Mouse (Mus musculus): ENCODE data around the gene Bex6.
A peak's percentile ranks its signal among the peaks of the same experiment; 100 is the strongest.
"Not testable (repeated sequence)": the region's sequence is repeated elsewhere in the genome, so short reads cannot be mapped to it uniquely, and the experiment has no call there.

Gene Bex6

DNA sequence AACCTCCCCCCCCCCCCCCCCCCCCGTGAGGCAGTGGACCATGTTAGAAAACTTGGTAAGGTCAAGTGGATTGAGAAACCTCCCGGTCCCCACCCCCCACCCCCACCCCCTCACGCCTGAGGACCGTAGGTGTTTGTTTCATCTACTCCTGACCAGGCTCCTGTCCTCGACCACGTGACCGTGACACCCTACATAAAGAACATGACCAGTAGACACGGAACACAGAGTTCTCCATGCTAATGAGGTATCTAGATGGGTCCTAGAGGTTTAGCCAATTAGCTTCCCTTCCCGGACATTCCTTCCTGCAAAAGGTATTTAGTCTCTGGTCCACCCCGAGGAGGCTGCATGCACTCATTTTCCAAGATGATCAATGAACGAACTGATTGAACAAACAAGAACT, 6.2 kb upstream of the Bex6 start:
- no peak for DNase-seq (ENCODE audit: low read depth in 1 of 2, low spot score in 2 of 2)

DNA sequence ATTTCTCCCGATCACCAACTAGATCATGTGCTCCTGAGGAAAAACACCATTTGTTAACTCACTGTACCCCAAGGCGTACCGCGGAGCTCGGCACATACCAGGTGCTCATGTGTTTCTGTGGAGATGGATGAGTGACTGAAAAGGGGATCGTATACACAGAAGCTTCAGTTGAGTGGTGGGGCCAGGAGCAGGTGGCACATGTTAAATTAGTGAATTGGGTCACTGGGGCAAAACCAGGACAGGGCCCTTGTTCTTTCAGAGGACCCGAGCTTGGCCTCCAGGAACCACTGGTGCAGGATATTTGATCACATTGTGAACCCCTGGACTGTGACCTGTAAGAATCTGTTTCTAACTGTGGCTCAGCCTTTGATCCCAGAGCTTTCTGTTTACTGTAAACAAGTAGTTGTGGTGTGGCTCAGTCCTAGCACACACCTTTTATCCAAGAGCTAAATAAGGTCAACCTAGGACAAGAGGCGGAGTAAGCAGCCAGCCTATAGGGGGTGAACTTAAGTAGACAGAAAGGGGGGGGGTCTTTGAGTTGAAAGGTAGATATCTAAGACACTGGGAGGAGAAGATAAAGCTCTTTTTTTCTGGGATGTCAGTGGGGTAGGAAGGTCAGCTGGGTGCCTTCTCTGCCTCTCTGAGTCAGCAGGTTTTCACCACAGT, 5.2 kb upstream of the Bex6 start:
- no peak for DNase-seq (ENCODE audit: low read depth in 1 of 2, low spot score in 2 of 2)

DNA sequence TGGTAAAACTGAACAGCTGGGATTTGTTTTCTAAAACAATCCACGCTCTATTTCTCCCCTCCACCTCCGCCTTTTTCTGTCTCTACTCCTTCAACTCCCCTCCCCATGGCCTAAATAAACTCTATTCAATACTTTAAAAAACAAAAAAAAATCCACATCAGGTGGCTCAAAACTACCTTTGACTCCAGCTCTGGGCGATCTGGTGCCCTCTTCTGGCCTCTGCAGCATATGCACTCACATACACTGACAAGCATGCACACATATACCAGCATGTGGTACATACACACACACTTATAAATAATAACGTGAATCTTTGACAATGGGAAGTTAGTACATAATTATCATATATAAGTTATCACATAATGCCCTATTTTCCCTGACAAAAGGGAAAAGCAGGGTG, 4.6 kb upstream of the Bex6 start:
- DNase-seq (ENCODE audit: low read depth in 1 of 2, low spot score in 2 of 2) = no peak

DNA sequence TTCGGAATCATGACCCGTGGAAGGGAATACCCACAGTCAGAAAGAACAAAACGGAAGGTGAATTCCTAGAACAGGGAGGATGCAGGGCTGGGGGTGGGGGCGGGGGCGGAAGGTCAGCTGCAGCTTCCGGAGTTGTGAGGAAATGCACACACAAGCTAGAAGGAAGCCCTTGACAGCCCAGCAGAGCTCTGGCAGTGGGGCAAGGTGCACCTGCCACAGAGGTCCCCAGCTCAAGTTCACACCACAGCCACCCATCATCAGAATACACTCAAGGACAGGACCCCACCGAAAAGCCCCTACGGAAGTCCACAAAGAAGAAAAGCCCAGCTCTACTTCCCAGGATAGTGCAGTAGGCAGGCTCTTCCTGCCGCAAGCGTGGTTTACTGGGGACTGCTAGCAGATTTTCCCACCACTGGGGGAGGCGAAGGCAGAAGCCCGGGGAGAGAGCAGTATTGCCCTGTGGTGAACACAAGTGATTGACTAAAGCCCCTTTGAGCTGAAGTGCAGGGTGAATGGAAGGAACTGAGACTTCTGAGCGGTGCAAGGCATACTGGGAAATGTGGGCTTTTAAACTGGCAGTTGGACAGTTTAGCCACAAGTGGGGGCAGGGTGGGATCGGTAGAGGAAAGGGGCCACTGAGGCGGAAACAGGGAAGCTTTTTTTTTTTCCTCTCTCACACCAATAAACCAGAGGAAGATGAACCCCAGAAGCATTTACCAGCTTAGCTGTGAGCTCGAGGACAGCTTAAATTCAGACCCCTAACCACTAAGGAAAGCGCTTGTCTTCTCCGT, 2.5 kb upstream of the Bex6 start:
- peak in 1 of 2 experiments; percentile 44 for DNase-seq (ENCODE audit: low read depth in 1 of 2, low spot score in 2 of 2)

DNA sequence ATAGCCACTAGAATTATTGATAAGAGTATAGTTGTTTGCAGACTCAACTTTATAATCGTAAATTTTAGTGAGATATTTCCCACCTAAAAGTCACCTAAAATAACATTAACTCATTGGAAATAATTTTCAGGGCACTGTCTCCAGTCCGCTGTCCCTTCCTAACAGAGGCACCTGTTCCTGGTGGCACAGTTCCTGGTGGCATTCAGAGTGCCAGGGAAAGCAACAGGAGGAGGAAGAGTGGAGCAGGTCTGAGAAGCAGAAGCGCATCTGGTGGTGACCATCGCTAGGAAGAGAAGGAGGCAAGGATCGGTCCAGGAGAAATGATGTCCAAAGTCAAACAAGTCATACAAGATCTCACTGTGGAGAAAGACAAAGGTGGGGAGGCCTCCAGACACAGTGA, 6.4 kb downstream of the Bex6 start:
- DNase-seq (ENCODE audit: low read depth in 1 of 2, low spot score in 2 of 2) = no peak

DNA sequence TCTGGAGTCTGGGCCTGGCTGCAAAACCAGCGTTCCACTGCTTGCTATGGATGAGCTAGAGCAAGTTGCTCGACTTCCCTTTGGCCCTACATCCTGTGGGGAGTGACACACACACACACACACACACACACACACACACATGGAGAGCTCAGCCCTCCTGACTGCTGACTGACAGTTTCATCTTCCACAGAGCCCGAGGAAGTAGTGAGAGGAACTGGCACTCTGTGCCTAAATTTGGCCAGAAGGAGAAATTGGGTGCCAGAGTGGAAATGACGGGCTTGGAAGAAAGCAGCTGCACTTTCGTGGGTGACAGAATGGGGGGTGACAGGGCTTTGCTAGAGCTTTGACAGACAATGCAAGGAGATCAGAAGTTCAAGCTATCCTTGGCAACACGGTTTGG, 9.5 kb downstream of the Bex6 start:
- DNase-seq (ENCODE audit: low read depth in 1 of 2, low spot score in 2 of 2) = peak; percentile 48 to 64

DNA sequence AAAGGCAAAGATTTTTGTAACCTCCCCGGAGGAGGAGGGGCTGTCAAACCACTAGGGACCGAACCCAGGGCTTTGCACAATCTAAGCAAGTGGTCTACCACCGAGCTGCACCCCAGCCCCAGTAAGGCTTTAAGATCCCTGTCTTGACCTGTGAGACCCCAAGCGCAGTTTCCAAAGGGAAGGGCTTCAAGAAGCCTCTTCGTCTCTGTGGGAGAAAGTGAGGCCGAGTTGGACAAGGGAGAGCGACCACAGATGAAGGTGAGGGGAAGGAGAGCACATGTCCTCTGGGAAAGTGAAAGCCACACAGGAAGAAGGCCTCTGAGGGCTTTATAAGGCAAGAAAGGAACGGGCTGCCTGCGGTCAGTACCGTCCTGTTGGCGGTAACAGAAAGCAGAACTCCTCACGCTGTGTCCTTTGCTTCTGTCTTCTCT, 10.4 kb downstream of the Bex6 start:
- DNase-seq (ENCODE audit: low read depth in 1 of 2, low spot score in 2 of 2) = peak; percentile 74 to 75

DNA sequence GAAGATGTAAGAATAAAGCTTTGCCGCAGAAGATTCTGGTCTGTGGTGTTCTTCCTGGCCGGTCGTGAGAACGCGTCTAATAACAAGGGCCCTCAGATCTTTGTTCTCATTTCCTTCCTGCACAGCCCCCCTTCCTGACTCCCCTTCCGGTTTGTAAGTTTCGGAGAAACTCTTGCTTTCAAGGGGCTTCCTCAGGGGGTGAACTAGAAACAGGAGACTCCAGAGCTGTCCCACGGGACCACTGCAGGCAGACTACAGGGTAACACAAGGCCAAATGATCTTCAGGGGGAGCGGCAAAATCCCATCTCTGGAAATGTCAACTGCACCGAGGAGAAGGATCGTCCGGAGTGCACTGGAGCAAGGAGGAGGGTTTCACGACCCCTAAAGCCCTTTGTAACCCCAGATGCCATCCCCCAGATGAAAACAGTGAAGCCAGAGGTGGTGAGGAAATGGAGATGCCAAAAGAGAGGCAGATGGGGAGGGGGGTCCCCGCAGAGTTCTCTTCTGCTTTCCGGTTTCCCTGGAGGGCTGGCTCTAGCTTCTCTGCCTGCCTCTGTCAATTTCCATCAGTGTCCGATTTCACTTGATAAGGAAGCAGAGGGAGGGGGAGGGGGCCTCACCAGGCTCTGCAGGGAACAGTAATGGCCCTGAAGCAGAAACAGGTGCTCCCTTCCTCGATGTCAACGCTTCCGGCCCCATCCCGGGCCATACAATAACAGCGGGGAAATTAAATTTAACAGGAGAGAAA, 20.8 kb downstream of the Bex6 start:
- no peak for DNase-seq (ENCODE audit: low read depth in 1 of 2, low spot score in 2 of 2)

DNA sequence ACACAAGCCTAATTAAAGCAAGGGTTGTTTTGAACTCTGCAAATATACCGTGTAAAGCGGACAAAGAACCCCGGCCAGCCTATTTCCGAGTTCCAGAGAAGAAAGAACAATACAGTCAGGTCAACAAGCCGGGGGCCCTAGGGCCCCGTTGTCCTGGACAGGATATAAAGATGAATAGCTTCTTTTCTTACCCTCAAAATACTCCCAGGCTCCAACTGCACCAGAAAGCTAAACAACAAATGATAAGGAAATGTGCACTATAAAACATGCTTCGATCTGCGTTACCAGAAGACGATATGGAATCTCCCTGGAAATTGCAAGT, 21.3 kb downstream of the Bex6 start:
- DNase-seq (ENCODE audit: low read depth in 1 of 2, low spot score in 2 of 2) = no peak

DNA sequence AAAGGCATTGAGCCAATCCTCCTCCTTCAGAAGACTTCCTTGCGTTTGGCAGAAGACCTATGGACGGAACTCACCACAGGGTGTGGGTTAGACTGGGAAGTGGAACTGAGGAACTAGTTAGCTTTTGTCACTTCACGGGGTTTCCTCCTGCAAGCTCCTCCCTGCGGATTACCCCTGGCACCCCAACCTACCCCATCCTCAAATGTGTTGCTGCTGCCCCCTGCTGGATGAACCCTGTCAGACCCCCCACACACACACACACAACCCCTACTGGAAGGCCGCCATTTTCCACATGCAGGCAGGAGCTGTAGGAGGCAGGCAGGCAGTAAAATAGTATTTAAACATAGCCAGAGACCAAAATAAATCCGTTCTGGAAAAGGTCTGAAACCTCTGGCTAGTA, 23.1 kb downstream of the Bex6 start:
- peak; percentile 85 to 95 for DNase-seq (ENCODE audit: low read depth in 1 of 2, low spot score in 2 of 2)

DNA sequence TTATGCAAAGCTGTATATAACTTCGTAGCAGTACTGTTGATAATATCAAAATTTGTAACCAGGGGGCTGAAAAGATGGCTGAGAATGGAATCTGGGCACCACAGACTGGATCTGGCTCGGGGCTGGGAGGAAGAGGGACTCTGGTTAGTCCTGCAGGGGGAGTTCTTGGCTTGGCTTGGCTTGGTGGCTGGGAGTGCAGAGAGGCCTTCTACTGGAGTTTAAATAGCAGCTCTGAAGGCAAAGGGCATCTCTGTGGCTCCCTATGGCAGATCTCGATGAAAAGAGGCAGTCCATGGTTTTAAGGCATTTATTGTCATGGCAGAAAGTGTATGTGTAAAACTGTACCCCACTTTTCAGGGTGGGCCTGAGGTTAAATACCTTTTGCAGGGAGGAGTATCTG, 25.3 kb downstream of the Bex6 start:
- DNase-seq (ENCODE audit: low read depth in 1 of 2, low spot score in 2 of 2) = no peak

DNA sequence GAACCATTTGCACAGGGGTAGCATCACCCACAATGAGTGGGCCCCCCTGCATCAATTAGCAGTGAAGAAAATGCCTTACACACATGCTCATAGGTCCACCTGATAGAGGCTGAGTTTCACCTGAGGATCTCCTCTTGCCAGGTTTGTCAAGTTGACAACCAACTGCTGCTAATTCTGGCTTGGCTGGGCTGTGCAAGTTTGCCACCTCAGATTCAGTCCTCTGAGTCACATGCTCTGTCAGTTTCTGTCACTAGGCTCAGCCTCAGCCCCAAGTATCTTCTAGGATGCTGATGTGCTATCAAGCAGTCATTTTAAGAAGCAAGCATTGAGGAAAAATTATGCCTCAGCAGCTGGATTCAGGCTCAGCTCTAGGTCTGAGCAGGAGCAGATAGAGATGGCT, 34.5 kb downstream of the Bex6 start:
- no peak for DNase-seq (ENCODE audit: low read depth in 1 of 2, low spot score in 2 of 2)

DNA sequence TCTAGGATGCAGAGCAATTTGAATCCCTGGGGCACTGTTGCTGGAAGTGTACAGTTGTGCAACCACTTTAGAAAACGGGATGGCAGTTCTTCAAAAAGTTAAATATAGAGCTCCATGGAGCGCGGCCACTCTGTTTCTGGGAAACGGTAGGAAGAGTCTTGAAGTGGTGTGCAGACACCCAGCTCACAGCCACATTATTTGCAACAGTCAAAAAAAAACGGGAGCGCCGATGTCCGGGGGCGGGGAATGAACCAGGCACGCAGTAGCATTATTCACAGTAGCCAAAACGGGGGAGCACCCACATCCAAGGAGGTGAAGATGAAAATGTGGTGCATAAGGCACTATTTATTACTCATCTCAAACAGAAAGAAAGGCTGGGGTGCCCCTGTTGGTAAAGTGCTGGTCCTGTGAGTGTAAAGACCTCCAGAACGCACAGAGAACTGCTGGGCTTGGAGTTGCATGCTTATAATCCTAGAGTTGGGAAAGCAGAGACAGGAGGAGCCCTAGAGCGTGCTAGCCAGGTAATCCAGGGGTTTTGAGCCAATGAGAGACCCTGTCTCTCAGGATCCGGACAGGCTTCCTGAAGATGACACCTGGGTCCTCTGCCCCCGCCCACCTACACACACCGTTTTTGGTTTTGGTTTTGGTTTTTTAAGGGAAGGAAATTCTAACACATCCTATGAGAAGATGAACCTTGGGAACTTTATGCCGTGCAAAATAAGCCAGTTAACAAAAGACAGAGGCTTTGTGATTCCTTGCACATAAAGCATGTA, 35.4 kb downstream of the Bex6 start:
- DNase-seq (ENCODE audit: low read depth in 1 of 2, low spot score in 2 of 2) = no peak

DNA sequence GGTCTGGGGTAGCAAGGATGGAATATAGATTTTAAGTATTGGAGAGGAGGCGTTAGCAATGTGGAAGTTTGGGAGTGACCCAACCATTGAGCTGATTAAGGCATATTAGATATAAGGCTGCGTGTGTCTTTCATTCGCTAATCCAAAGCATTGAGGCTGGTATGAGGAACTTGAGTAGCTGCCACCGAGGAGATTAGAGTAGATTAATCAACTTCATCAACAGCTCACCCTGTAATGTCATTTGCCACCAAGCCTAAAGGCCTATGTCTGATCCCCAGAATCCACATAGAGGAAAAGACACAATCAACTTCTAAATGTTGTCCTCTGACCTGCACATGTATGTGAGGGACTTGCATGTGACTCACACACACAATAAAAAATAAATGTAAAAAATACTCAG, 42.2 kb downstream of the Bex6 start:
- no peak for DNase-seq (ENCODE audit: low read depth in 1 of 2, low spot score in 2 of 2)

DNA sequence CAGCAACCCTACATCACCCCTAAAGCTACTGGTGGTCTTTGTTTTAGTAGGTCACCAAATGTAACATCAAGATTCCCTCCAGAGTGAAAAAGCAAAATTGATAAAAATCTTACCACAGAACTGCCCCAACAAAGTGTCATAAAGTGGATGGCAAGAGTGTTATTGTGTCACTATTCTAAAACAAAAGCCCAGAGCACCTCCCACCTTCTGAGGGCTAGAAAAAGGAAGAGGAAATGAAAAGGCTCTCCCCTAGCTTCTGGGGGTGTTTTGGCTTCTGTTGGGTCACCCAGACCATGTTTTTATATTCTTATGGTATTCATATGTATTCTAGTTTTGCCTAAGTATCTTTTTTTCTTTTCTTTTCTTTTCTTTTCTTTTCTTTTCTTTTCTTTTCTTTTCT, 42.8 kb downstream of the Bex6 start:
- DNase-seq (ENCODE audit: low read depth in 1 of 2, low spot score in 2 of 2) = no peak

DNA sequence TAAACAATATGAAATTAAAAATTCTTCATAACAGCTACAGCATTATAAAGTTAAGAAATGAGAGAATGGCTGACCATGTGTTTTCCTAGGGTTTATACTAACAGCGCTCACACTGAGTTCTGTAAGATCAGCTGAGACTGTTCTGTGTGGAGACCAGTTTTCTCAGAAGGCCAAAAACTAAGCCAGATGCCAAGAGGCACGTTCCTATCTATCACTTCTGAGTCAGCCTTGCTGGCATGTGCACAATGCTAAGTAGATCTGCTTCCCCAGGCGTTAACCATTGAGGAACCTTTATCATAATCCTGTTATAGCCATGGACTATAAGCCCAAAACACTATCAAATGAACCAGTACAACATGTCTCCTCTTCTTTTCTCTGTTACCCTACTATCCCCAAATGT, 52.4 kb downstream of the Bex6 start:
- not testable (repeated sequence) for DNase-seq (ENCODE audit: low read depth in 1 of 2, low spot score in 2 of 2)

Measured in monocyte, adult 2 months (primary cell).